Mouse (Mus musculus): Measurements from ENCODE around the gene Dact2. TPM values are rescaled to one million over a fixed set of nuclear protein-coding genes. Genes with fewer than 3 reads are reported as not detected.

Gene Dact2
- polyA plus RNA-seq, 1 experiment from 2014 or later = 0.42 TPM

DNA sequence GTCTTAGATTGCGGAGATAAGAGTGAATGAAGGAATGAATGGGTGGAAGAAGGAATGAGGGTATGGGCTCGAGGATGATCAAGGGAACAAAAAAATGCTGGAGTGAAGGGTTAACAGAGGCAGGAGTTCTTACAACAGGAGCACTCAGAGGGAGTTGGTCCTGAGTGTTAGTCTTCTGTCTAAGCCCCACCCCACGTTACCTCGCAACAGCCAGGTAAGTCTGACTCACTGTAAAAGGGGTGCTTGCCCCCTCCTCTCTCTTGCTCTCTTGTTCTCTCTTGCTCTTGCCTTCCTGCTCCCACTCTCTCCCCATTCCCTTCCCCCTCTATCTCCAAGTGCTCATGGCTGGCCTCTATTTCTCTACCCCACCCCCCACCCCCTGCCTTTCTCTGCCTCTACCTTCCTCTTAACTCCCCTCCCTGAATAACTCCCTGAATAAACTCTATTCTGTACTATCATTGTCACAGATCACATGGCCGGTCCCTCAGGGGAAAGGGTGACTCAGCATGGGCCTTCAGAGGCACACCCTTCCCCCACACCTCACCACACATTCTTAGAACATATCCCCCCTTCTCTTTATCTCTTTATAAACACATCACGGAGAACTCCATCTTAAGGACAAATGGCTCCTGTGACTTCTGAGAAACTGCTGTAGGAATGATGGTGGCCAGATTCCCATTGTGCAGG is 37.2 kb downstream of the Dact2 start:
- peaks cover 69% of the 10 kb centered on the region for H3K4me1 ChIP-seq
- 70% methylated on average over 6 of the region's 6 CpGs for WGBS
- DNase-seq (ENCODE audit: low spot score) = no peak
- peaks cover 46% of the 10 kb centered on the region for H3K27me3 ChIP-seq (ENCODE audit: low read depth, poor library complexity, severe bottlenecking)
- H3K27ac ChIP-seq (replicated peaks) = no peak overlapping the region
- no peaks in the 10 kb centered on the region for H3K36me3 ChIP-seq
- H3K4me3 ChIP-seq = no peak overlapping the region
- H3K9me3 ChIP-seq (replicated peaks) = no peaks in the 10 kb centered on the region

DNA sequence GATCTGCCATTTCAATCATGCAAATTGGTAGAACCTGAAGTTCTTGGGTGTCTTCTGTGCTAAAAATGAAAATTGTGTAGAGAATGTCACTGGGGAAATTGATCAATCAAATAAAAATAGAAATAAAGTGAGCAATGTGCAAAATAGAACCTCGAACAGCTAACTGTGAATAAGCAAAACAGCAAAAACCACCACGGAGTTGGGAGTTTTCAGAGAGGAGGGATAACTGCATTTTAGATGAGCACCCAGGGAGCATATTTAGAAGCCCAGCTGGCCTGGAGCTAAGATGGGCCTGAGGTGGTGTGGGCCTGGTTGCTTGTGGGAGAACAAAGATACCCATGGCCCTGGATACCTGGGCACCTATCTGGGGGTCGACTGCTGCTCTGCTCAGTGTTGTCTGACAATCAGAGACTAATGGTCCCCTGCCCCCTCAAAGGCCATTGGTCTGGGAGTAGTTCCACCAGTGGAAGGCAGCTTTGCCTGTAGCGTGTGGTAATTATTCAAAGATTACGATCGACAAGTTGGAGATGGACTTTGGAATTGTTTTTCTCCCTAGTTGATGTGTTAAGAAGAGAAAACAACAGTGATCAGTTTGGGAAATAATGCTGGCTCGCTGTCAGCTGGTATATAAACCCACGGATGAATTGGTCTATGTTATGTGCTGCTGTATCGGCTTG is 38.0 kb downstream of the Dact2 start:
- DNase-seq (ENCODE audit: low spot score) = no peak
- H3K4me3 ChIP-seq = peak overlapping the region; percentile 39
- peaks cover 65% of the 10 kb centered on the region for H3K4me1 ChIP-seq
- no peaks in the 10 kb centered on the region for H3K9me3 ChIP-seq (replicated peaks)
- peaks cover 53% of the 10 kb centered on the region for H3K27me3 ChIP-seq (ENCODE audit: low read depth, poor library complexity, severe bottlenecking)
- H3K36me3 ChIP-seq = no peaks in the 10 kb centered on the region
- 64% methylated on average over 9 of the region's 9 CpGs for WGBS
- 0 out of 2 replicates have a peak overlapping the region, but pooled peaks have one; percentile 59 for H3K27ac ChIP-seq (replicated peaks)

DNA sequence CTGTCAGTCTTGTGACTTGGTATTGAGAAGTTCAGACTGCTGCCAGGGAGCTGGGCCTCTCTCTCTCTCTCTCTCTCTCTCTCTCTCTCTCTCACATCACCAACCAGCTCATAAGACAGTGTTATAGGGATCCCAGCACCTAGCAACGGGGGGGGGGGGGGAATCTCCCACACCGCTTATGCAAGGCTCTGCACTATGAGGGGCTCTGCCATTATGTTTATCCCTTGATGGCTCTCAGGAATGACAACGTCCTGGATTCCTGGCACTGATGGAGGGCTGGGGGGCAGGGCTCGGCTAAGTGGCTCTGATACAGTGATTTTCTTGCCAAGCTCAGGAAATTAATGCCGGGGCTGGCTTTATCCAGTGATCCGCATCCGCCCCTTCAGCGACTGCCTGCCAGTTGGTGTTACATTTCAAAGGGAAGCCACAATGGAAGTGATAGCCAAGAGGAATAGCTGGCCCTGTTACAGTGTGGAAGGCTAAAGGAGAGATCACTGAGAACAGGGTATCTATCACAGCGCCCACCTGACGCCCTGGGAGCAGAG is 38.7 kb downstream of the Dact2 start:
- 1% methylated on average over 10 of the region's 10 CpGs for WGBS
- Histone ChIP-seq H3K4me3 (peak overlapping the region; percentile 39), H3K36me3 (no peaks in the 10 kb centered on the region), H3K27ac (replicated peaks) (peak overlapping the region; percentile 59), H3K4me1 (peaks cover 60% of the 10 kb centered on the region), H3K27me3 (ENCODE audit: low read depth, poor library complexity, severe bottlenecking) (peaks cover 59% of the 10 kb centered on the region), H3K9me3 (replicated peaks) (no peaks in the 10 kb centered on the region)
- DNase-seq (ENCODE audit: low spot score) = peak; percentile 57

DNA sequence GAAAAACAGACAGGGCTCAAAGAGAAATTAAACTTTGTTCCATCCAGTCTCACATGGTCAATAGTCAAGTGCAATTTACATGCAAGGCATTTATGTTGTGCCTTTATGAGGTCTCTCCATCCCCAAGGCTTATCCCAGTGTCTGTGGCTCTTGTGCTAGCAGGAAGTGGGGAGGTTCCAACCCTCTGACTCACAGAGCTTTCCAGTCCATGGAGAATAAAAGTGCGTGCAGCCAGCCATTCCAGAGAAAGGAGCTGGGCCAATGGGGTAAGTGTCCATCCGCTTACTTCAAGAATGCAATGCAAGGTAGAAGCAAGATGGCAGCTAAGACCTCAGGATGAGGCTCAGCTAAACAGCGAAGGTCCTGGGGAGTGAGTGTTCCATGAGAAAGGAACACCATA is 43.3 kb downstream of the Dact2 start:
- WGBS = 93% methylated on average over 3 of the region's 3 CpGs
- no peaks in the 10 kb centered on the region for H3K36me3 ChIP-seq
- H3K4me1 ChIP-seq = peaks cover 49% of the 10 kb centered on the region
- H3K4me3 ChIP-seq = no peak overlapping the region
- no peak overlapping the region for H3K27ac ChIP-seq (replicated peaks)
- H3K27me3 ChIP-seq (ENCODE audit: low read depth, poor library complexity, severe bottlenecking) = peaks cover 30% of the 10 kb centered on the region
- DNase-seq (ENCODE audit: low spot score) = no peak
- H3K9me3 ChIP-seq (replicated peaks) = no peaks in the 10 kb centered on the region

DNA sequence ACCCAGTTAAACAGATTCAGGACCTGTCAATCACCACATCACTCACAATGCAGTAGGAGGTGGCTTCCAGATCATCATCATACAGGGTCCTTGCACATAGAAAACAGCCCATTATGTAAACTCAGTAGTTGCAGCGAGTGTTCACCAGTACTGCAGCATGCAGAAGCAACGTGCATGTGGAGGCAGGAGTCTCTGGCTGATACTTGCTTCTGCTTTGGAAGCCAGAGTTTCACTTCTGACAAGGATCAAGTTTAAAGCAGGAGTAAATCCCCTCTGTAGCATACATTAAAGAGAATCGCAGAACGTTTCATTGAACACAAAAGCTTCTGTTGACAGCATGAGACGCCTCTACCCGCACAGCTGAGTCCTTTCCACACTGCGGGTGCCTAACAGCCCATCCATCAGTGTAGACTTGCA is 46.3 kb downstream of the Dact2 start:
- Histone ChIP-seq H3K27me3 (ENCODE audit: low read depth, poor library complexity, severe bottlenecking) (peaks cover 21% of the 10 kb centered on the region), H3K9me3 (replicated peaks) (no peaks in the 10 kb centered on the region), H3K4me1 (peaks cover 22% of the 10 kb centered on the region), H3K4me3 (0 out of 2 replicates have a peak overlapping the region, but pooled peaks have one; percentile 23), H3K36me3 (no peaks in the 10 kb centered on the region), H3K27ac (replicated peaks) (peak overlapping the region; percentile 34)
- 30% methylated on average over 7 of the region's 7 CpGs for WGBS
- DNase-seq (ENCODE audit: low spot score) = no peak

Other genes starting within 250 kb of the Dact2 start
- not detected in 2 replicates for gene Gm7356, start 200.6 kb downstream of the Dact2 start, polyA plus RNA-seq (2016; fragmentation: Nextera tagmentation; extraction: Ambion mirVana)
- gene Gm7358, start 144.8 kb downstream of the Dact2 start, polyA plus RNA-seq (2016; fragmentation: Nextera tagmentation; extraction: Ambion mirVana) = not detected in 2 replicates
- 2.3 and 6.1 TPM in 2 replicates for gene Smoc2, start 75.2 kb upstream of the Dact2 start, polyA plus RNA-seq (2016; fragmentation: Nextera tagmentation; extraction: Ambion mirVana)

Measured in midbrain, embryonic 10.5 days (tissue).